Mouse (Mus musculus): ENCODE data around the gene Rora. TPM values are rescaled to one million over a fixed set of nuclear protein-coding genes. Genes with fewer than 3 reads are reported as not detected.

The Rora gene
- polyA plus RNA-seq, 1 experiment from 2014 or later: 18.6 TPM

GRCm38 (mm10) chr9:68655018-68656005 is 1.7 kb downstream of the Rora start:
- Histone ChIP-seq H3K4me1 (peaks cover 29% of the 10 kb centered on the region), H3K4me3 (peak overlapping the region; percentile 83), H3K4me2 (peak overlapping the region; percentile 97), H3K27me3 (no peaks in the 10 kb centered on the region), H3K9ac (peak overlapping the region; percentile 86), H3K36me3 (no peaks in the 10 kb centered on the region), H3K9me3 (no peaks in the 10 kb centered on the region), H3K27ac (peak overlapping the region; percentile 36; the same call in 1 of the 2 replicates)
- WGBS: under 1% methylated on average over 31 of the region's 31 CpGs
- ATAC-seq (ENCODE audit: insufficient number of reproducible peaks, insufficient read depth, low FRiP score, low TSS enrichment, low read depth): no peak; the same call in 1 of the 2 replicates

GRCm38 (mm10) chr9:68656076-68656795 is 2.6 kb downstream of the Rora start:
- Histone ChIP-seq H3K27me3 (no peaks in the 10 kb centered on the region), H3K9me3 (no peaks in the 10 kb centered on the region), H3K4me3 (peak overlapping the region; percentile 83), H3K27ac (no peak overlapping the region), H3K4me2 (peak overlapping the region; percentile 97), H3K4me1 (peaks cover 29% of the 10 kb centered on the region), H3K36me3 (no peaks in the 10 kb centered on the region), H3K9ac (no peak overlapping the region)
- ATAC-seq (ENCODE audit: insufficient number of reproducible peaks, insufficient read depth, low FRiP score, low TSS enrichment, low read depth): no peak
- 38% methylated on average over 5 of the region's 5 CpGs for WGBS

- 32% methylated on average over 6 of the region's 6 CpGs for WGBS
- Histone ChIP-seq H3K4me2 (no peak overlapping the region), H3K36me3 (no peaks in the 10 kb centered on the region), H3K9ac (no peak overlapping the region), H3K27me3 (no peaks in the 10 kb centered on the region), H3K9me3 (no peaks in the 10 kb centered on the region), H3K27ac (no peak overlapping the region), H3K4me3 (no peak overlapping the region), H3K4me1 (peaks cover 29% of the 10 kb centered on the region)
- ATAC-seq (ENCODE audit: insufficient number of reproducible peaks, insufficient read depth, low FRiP score, low TSS enrichment, low read depth): no peak
These were observed 3.2 kb downstream of the Rora start for GRCm38 (mm10) chr9:68656796-68657130.

- no peak overlapping the region for H3K27ac ChIP-seq
- H3K27me3 ChIP-seq: no peaks in the 10 kb centered on the region
- H3K4me1 ChIP-seq: no peaks in the 10 kb centered on the region; the same call in 1 of the 2 replicates
- no peak overlapping the region for H3K4me2 ChIP-seq
- ATAC-seq (ENCODE audit: insufficient number of reproducible peaks, insufficient read depth, low FRiP score, low TSS enrichment, low read depth): no peak
- H3K4me3 ChIP-seq: no peak overlapping the region
- no peak overlapping the region for H3K9ac ChIP-seq
- no peaks in the 10 kb centered on the region for H3K9me3 ChIP-seq
- no peaks in the 10 kb centered on the region for H3K36me3 ChIP-seq
- 89% methylated on average over 3 of the region's 3 CpGs for WGBS
These were observed 17.1 kb downstream of the Rora start for GRCm38 (mm10) chr9:68670731-68671130.

GRCm38 (mm10) chr9:68672459-68672858 is 18.9 kb downstream of the Rora start:
- no peaks in the 10 kb centered on the region for H3K27me3 ChIP-seq
- H3K9me3 ChIP-seq: no peaks in the 10 kb centered on the region
- H3K36me3 ChIP-seq: no peaks in the 10 kb centered on the region
- no peak overlapping the region for H3K27ac ChIP-seq
- WGBS: 32% methylated on average over 5 of the region's 5 CpGs
- no peak overlapping the region for H3K4me2 ChIP-seq
- no peaks in the 10 kb centered on the region; the same call in 1 of the 2 replicates for H3K4me1 ChIP-seq
- no peak overlapping the region for H3K9ac ChIP-seq
- ATAC-seq (ENCODE audit: insufficient number of reproducible peaks, insufficient read depth, low FRiP score, low TSS enrichment, low read depth): no peak
- no peak overlapping the region for H3K4me3 ChIP-seq

- no peak overlapping the region for H3K4me3 ChIP-seq
- no peaks in the 10 kb centered on the region for H3K27me3 ChIP-seq
- no peak overlapping the region for H3K9ac ChIP-seq
- H3K9me3 ChIP-seq: no peaks in the 10 kb centered on the region
- no peak for ATAC-seq (ENCODE audit: insufficient number of reproducible peaks, insufficient read depth, low FRiP score, low TSS enrichment, low read depth)
- H3K36me3 ChIP-seq: no peaks in the 10 kb centered on the region
- H3K4me2 ChIP-seq: no peak overlapping the region
- H3K4me1 ChIP-seq: peaks cover under 1% of the 10 kb centered on the region
- WGBS: 74% methylated on average over 1 of the region's 1 CpGs
- no peak overlapping the region for H3K27ac ChIP-seq
These were observed 19.6 kb downstream of the Rora start for GRCm38 (mm10) chr9:68673221-68673620.

GRCm38 (mm10) chr9:68679871-68680374 is 26.3 kb downstream of the Rora start:
- no peaks in the 10 kb centered on the region for H3K36me3 ChIP-seq
- H3K9ac ChIP-seq: no peak overlapping the region
- no peak overlapping the region for H3K4me3 ChIP-seq
- WGBS: 88% methylated on average over 12 of the region's 12 CpGs
- ATAC-seq (ENCODE audit: insufficient number of reproducible peaks, insufficient read depth, low FRiP score, low TSS enrichment, low read depth): no peak
- H3K4me2 ChIP-seq: no peak overlapping the region
- H3K4me1 ChIP-seq: peaks cover 21% of the 10 kb centered on the region
- H3K27ac ChIP-seq: no peak overlapping the region
- H3K27me3 ChIP-seq: peaks cover 3% of the 10 kb centered on the region
- H3K9me3 ChIP-seq: no peaks in the 10 kb centered on the region

- no peaks in the 10 kb centered on the region for H3K9me3 ChIP-seq
- H3K36me3 ChIP-seq: no peaks in the 10 kb centered on the region
- H3K4me1 ChIP-seq: peaks cover 34% of the 10 kb centered on the region
- no peak overlapping the region for H3K9ac ChIP-seq
- peaks cover 8% of the 10 kb centered on the region for H3K27me3 ChIP-seq
- no peak overlapping the region for H3K4me2 ChIP-seq
- ATAC-seq (ENCODE audit: insufficient number of reproducible peaks, insufficient read depth, low FRiP score, low TSS enrichment, low read depth): no peak
- 25% methylated on average over 3 of the region's 3 CpGs for WGBS
- H3K27ac ChIP-seq: no peak overlapping the region
- no peak overlapping the region for H3K4me3 ChIP-seq
These were observed 30.4 kb downstream of the Rora start for GRCm38 (mm10) chr9:68683938-68684337.

- Histone ChIP-seq H3K27ac (no peak overlapping the region), H3K9ac (no peak overlapping the region), H3K36me3 (no peaks in the 10 kb centered on the region), H3K9me3 (no peaks in the 10 kb centered on the region), H3K4me1 (peaks cover 29% of the 10 kb centered on the region), H3K27me3 (peaks cover 8% of the 10 kb centered on the region), H3K4me2 (no peak overlapping the region), H3K4me3 (no peak overlapping the region)
- no peak for ATAC-seq (ENCODE audit: insufficient number of reproducible peaks, insufficient read depth, low FRiP score, low TSS enrichment, low read depth)
- 36% methylated on average over 5 of the region's 5 CpGs for WGBS
These were observed 32.0 kb downstream of the Rora start for GRCm38 (mm10) chr9:68685562-68685961.

GRCm38 (mm10) chr9:68687251-68687874 is 33.8 kb downstream of the Rora start:
- Histone ChIP-seq H3K36me3 (no peaks in the 10 kb centered on the region), H3K4me3 (no peak overlapping the region), H3K4me1 (peaks cover 29% of the 10 kb centered on the region), H3K9me3 (no peaks in the 10 kb centered on the region), H3K27me3 (peaks cover 8% of the 10 kb centered on the region), H3K9ac (no peak overlapping the region), H3K27ac (no peak overlapping the region), H3K4me2 (no peak overlapping the region)
- 33% methylated on average over 10 of the region's 10 CpGs for WGBS
- ATAC-seq (ENCODE audit: insufficient number of reproducible peaks, insufficient read depth, low FRiP score, low TSS enrichment, low read depth): no peak

GRCm38 (mm10) chr9:68688151-68688550 is 34.6 kb downstream of the Rora start:
- Histone ChIP-seq H3K4me3 (no peak overlapping the region), H3K27me3 (peaks cover 8% of the 10 kb centered on the region), H3K4me2 (no peak overlapping the region), H3K36me3 (no peaks in the 10 kb centered on the region), H3K9me3 (no peaks in the 10 kb centered on the region), H3K27ac (no peak overlapping the region), H3K4me1 (peaks cover 29% of the 10 kb centered on the region), H3K9ac (no peak overlapping the region)
- WGBS: 75% methylated on average over 2 of the region's 2 CpGs
- no peak for ATAC-seq (ENCODE audit: insufficient number of reproducible peaks, insufficient read depth, low FRiP score, low TSS enrichment, low read depth)

Data from embryonic facial prominence, embryonic 13.5 days (tissue).